Mouse (Mus musculus): Measurements from ENCODE around the gene Gins2.
A peak's percentile ranks its signal among the peaks of the same experiment; 100 is the strongest.

Gene Gins2

DNA sequence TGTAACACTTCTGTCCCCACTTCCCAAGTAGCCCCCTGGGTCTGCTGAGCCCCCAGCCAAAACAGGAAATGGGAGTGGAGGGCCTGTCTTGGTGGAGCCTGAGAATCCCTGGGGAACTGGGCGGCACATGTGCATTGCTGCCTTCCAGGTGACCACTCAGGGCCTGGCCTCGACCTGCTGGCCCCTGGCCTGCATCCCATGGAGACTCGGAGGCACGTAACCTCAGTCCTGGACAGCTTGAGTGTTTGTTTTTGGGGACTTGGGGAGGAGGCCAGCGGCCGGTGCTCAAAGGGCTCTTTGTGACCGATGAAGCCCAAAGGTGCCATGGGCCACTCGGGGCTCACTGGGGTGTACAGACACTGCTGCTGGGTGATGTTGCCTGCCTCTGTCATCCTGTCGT, 41.5 kb downstream of the Gins2 start:
- DNase-seq (ENCODE audit: low read depth), result no peak

DNA sequence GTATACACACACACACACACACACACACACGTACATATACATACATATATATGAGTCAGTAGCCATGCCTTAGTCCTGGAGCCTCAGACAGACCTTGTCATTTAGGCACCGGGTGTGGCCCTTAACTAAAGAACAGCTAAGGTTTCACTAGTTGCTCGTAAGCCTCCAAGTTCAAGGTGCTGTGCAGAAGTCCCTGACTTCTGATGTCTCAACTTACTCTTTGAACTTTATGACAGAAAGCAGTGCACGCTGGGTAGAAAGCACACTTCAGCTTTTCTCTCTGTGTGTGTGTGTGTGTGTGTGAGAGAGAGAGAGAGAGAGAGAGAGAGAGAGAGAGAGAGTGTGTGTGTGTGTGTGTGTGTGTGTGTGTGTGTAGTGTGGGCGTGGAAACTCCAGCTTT, 44.9 kb downstream of the Gins2 start:
- DNase-seq (ENCODE audit: low read depth), result peak; percentile 86

DNA sequence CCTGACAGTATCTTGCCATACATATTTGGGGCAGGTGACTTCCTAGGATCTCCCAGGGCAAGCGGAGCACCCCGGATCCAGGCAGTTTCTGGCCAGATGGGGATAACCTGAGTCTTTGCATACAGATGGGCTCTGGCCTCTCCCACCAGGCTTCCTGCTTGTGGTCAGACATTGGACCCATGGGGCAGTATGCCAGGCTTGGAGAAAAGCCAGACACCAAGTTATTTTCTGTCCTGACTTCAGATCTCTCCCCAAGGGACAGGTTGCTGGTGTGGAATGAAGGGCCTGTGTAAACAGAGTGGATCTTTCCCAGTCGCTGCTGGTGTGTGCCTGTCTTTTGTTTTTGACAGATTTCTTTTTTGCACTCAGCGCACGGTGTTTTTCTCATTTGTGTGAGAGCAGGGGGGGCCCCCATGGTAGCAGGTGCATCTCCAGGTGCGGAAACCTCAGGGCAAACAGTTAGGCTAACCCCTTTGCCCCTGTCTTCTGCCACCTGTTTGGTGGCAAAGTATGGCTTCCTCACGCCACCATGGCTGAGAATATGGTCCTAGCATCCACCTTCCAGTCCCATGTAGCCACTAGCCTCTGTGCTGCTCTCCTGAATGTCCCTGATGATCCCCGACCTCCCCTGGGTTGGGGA, 45.6 kb downstream of the Gins2 start:
- peak; percentile 53 for DNase-seq (ENCODE audit: low read depth)

DNA sequence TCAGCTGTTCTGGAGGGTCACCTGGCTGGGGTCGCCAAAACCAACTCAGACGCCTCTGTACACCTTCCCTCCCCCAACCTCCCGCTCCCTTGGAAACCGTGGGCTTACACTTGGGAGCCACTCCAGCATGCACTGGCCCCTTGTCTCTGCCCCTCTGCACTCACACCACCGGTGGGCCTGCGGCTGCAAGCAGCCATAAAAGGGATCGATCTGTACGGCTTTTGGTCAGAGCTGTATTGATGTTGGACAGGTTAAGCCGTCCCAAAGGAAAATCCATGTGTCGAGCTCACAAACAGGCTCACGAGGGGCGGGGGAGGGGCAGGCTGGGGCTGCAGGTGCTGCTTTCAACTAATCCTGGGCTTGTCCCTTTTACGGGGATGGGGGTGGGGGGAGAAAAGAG, 46.1 kb downstream of the Gins2 start:
- no peak for DNase-seq (ENCODE audit: low read depth)

DNA sequence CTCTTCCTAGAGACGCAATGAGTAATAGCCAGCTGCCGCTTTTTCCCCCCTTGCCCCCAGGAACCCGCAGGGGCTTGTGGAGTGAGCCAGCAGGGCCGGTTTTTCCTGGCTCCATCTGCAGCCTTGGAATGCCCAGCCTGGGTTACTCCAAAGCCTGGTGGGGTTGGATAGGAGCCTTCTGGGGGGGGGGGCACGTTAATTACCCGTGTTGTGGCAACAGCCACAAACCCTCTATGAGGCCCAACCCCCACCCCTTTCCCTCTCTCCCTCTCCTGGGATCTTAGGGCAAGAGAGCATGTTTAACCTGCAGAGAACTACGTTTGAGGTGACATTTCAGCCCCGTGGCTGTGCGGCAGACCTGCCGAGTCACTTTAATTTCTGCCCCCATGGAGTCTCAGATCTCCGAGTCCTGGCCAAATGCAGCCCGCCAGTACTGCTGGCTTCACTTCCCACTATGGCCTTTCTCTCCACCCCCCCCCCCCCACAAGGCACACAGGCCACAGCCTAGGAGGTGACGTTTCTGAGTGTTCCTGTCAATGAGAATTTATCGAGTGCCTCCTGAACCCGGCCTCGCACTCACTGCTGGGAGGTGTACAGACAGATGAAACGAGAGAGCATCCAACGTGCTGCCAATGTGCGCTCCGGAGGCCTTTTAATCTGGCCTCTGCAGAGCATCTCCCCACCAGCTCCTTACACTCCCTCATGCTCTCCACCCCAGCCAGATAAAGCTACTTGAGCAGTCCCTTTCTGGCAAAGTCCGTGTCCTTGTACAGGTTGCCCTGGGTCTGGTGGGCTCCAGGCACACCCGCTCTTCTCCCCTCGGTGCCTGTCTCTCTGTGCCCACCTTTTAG, 49.1 kb downstream of the Gins2 start:
- DNase-seq (ENCODE audit: low read depth), result peak; percentile 38

DNA sequence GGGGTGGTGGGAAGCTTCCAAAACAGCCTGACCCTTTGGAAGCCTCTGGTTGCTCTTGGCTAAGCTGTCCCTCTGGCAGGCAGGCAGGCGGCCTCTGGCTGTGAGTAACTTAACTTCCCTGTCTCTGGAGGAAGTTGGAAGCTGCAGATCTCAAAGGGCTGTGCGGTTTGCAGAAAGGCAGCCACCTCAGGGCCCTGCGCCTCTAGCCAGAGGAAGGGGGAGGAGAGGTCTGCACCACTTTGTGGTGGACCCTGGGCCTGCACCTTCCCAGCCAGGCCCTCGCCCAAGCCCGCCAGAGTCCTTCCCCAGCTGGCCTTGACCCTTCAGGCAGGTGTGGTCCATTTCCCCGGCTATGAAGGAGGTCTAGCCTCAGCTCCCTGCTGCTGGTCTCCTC, 49.7 kb downstream of the Gins2 start:
- peak; percentile 55 for DNase-seq (ENCODE audit: low read depth)

DNA sequence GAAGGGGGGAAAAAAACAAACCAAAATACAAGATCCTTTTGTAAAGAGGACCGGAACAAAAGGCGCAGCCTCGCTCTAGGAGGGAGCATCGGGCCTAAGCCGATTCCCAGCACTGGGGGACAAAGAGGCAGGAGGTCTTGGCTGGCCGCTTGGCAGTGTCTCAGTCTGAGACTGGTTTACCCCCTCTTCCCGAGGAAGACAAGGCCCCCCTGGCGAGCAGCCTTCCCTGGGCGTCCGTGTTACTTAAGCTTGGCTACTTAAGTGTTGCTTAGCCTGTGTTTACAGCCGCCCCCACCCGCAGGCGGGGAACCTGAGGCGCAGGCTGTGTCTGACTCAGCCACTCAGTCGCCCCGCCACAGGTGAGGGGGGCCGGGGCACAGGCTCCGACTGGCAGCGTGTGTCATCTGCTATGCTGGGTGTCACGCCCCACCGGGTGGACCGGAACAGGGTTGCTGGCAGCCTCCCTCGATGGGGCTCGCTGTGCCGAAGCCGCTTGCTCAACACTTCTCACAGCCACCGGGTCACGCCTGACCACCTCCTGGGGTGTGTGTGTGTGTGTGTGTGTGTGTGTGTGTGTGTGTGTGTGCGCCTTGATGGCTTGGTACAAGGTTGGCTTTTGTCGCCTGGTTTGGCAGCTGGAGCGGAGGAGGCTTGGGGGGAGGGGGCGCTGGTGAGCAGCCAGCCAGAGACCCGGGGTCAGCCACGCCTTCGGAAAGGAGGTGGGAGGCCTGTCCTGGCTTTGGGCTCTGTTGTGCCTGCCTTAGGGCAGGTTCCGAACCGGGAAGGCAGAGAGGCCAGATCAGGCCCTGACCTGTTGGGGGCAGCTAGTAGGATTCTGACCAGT, 50.5 kb downstream of the Gins2 start:
- DNase-seq (ENCODE audit: low read depth), result peak; percentile 91

DNA sequence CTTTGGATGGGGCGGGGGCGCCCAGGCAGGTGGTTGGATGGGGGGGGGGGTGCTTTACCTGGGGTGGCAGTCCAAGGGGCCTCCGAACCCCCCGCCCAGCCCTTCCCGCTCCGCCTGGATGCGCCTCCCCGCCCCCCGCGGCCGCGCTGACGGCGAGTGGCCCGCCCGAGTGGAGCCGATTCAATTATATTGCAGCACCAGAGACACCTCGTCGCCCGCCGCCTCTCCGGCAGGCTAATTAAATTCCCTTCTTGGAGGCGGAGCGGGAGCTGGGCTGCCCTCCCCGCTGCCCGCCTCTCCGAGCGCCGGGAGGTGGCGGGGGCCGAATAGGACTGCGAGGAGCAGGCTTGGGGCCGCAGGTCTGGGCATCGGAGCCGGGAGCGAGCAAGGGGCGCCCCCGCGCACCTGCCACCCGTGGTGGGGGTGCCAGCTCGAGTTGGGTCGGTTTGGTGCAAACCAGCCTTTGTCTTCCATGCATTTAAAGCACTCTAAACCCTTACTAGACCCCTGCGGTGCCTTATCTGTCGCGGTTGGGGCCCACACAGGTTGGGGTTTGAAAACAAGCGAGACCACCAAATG, 51.2 kb downstream of the Gins2 start:
- no peak for DNase-seq (ENCODE audit: low read depth)

DNA sequence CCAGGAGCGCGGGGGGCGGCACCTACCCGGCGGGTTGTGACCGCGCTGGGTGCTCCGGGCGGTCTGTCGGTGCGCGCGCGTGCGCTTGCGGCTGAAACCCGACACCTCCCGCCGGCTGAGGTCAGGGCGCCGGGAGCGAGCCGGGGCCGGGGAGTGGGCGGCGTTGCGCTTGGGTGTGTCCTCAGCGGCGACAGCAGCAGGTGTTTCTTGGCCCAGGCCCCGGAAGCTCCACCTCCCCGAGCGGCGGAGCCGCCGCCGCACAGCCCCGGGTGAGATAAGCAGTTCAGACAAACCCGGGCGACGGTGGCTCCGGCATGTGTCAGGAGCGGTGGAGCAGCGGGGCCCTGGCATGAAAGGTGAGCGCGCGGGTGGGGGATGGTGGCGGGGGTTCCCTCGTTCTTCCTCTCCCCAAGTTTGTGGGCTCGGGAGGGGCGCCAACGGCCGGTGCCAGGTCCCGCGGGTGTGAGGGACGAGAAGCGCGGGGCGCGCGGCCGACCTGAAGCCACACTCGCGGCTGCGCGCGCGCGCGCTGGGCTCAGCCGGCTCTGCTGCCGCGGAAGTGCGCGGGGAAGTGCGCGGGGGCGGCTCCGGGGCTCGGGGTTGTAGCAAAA, 51.8 kb downstream of the Gins2 start:
- DNase-seq (ENCODE audit: low read depth), result peak; percentile 86

DNA sequence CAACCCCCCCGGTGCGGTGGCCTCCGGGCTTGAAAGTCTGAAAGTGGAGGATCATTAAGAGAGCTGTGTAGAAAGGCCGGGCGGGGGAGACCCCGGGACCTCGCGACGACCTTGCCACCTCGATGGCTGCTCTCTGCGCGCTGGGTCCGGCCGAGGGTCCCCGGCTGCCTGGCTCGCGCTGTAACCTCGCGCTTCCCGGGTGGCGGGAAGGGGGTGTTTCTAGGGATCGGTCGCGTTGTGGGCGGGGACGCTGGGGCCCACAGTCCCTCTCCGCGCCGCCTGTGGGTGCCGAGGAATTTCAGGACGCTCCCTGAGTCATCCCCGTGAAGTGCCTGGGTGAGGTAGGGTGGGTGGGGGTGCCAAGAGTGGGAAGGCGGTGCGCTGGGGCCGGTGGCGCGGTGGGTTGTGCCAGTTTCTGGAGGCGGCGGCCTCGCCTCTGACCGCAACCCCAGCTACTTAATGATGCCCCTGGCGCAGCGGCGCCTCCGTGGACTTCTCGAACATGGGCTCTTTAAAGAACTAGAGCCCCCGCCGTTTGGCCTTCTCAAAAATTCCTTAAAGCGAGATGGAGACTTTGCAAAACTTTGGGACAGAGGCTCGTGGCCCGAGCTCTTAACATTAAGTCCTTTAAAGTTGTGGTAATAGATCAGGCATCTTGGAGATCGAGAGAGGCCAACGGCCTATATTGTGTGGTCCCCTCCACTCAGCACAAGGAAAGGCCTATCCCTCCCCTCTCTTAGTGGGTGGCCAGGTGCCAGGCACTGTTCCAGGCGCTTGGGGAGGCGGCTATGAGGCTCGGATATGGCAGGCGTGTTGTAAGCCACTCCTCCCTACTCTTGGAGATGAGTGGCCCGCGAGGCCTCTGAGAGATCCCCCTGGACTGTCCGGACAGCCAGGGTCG, 52.5 kb downstream of the Gins2 start:
- DNase-seq (ENCODE audit: low read depth), result no peak

DNA sequence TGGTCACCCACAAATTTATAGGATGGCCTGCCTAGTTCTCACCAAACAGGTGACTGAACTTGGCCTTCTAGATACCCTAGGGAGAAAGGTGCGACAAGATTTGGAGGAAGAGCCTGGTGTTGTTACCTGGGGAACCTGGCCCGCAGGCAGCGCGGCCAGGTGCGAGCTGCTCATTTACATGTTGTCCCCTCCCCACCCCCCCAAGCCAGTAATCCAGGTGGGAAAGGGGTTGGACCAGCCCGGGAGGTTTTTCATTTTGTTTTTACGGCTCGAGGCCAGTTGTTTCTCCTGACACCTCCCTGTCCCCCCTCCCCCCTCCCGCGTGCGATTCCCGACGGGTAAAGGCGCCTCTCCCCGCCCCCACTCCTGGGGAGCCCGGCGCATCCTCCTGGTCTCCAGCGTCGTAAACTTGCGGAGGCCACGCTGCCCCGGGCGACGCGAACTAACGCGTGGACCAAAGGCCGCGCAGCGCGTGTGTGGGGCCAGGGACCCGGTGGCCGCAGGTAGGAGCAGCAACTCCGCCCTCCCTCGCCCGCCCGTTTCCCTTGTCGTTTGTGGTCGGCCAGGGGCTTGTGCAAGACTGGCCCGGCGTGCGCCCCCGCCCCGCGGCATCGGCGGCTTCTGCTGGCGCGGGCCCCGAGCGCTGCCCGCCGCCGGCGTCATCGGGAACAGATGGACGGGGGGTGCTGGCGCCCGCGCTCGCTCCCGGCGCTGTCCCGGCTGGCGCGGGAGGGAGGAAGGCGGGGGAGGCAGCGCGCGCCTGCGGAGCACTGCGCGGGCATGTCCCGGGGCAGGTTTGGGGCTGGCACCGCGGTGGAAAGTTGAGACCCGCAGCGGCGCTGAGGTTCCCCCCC, 53.4 kb downstream of the Gins2 start:
- peak; percentile 54 for DNase-seq (ENCODE audit: low read depth)

DNA sequence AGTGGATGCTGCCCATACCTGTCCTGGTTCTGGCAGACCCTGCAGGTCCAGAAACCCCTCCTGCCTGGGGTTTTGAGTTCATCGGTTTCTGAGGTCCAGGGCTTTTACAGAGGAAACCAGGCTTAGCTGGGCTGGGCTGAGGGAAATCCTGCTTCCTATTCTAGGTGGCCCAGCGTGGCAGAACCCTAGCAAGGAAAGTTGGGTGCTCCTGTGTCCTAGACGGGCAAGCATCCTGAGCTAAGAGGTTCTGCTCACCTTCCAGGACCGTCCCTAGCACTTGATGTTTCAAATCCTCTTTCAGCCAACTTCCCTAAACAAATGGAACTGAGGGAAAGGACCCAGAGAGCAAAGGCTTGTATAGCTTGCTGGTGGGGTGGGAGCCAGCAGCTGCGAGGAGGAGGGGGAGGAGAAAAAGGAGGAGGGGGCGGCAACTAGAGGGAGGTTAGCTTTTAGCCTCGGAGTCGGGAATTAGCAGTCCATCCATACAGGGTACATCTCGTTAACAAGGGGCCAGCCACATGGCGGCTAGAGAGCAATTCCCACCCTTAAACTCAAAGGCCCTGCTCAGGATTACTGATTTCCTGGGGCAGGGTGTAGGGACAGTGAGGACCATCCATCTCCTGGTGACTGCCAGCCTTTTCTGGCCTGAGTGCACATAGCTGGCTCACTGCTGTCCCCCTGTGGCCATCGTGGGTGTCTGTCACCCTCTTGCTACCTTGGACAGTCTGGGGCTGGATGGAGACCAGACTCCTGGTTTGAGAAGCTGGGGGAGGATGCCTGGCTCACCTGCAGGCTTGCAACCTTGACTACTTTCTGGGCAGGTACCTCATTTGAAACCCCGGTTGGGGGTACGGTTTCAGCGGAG, 54.4 kb downstream of the Gins2 start:
- DNase-seq (ENCODE audit: low read depth), result peak; percentile 81

DNA sequence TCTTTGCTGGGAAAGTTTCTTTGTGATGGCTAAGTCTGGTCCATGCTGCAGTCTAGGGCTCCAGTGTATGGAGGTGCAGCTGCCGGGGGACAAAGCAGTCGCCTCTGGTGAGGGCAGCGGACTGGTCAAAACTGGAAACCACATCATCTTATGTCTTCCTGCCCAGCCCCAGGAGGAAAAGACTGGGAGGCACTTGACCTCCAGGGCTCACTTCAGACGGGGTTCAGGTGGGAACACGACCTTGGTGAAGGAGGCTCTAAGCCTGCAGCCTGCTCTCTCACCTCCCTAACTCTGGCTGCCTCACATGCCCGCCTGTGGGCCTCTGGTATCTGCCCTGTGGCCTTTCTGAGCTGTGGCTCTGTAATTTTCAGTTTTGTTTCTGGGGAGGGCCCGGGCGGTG, 55.0 kb downstream of the Gins2 start:
- no peak for DNase-seq (ENCODE audit: low read depth)

DNA sequence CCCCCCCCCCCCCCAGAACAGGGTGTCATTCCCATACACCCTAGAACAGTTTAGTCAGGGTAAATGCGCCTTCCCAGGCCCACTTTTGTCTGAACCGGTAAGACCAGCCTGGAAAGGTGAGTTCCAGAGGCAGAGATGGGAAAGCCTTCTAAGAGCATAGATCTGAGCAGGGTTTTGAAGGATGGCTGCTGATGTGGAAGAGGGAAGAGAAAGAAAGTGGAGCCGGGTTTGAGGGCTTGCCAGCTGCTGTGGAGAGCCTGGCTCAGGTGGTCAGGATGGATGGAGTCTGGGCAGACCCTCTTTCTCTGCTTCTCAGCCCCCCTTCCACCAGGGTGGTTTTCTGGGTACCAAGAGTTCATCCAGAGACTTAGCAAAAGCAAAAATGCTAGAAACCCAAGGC, 55.7 kb downstream of the Gins2 start:
- no peak for DNase-seq (ENCODE audit: low read depth)

DNA sequence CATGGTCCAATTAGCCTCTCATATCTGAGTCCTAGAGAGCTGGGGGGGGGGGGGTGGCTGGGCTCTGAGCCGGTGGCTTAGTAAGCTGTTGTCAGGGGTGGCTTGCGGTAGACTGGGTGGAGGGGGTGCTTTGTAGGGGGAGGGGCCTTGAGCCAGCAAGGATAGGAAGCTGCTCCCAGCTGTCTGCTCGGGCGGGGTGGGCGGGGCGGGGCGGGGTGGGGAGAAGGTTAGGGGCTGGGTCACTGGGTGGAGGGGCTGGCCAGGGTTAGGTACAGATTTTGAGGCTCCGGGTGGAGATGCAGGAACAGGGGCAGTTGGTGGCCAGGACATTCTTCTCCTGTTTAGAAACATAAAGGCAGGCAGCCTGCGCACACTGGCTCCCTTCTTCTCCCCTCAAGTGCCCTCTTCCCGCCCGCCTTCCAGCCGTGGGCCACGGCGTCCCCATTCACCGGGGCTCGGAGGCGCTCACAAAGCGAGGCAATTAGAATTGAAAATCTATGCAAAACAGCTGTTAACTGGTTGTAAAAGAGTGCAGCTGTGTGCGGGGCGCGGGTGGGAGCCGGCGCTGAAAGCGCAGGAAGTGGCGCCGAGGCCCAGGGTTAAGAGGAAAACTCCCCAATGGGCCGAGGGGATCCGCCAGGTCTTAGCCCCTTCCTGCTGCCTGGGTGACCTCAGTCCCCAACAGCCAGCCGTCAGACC, 56.4 kb downstream of the Gins2 start:
- DNase-seq (ENCODE audit: low read depth), result peak; percentile 45

DNA sequence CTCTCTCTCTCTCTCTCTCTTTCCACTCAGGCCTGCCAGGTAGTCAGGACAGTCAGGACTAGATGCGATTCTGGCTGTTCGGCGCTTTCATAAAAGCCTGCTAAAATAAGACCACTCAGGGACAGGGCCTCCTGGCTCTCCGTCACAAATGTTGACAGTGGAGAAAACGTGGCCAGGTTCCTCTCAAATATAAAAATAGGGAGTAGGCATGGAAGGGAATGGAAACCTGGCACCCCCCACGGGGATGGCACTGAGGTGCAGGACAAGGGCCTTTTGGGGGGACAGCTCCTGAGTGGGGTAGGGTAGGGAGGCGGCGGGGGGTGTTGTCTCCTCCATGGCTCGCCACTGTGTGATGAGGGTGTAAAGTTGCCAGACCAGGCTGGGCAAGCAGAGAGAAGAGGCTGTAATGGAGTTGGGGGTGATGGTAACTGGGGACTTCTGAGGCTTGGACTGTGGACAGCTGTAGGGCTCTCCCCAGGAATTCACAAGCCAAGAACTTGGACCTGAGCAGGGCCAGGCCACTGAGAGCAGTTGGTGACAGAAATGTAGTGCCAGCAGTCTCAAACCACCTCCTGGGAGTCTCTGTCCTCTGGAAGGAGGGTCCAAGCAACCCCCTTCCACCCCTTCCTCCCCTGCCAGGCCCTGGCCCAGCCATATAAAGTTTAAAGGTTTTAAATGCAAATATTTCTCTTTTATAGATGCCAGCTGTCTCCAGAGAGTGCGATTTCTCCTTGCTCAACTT, 57.2 kb downstream of the Gins2 start:
- no peak for DNase-seq (ENCODE audit: low read depth)

DNA sequence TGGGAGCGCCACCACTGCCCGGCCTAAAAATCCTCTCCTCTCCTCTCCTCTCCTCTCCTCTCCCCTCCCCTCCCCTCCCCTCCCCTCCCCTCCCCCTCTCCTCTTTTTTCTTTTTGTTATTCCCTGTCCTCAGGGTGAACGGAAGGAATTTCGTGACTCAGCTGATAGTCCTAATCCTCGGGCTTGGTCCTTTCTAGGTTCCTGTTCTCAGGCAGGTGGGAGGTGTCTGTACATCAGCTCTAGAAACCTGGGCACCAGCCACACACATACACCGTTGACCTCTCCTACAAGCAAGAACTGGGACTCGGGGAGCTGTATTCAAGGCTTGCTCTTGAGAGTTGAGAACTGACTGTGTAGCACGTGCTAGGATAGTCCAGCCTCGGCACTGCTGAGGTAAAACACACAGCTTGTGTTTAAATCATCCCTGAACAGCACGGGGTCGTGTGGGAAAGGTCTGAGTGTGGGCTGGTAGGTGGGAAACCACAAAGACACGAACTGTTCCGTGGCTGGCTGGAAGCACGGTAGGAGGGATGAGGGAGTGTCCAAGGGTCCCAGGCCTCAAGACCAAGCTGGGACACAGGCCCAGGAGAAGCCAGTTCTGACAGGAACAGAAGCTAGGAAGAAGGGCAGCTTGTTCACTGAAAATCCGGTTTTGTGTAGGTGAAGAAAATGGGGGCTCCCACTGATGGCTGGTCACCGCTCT, 58.0 kb downstream of the Gins2 start:
- no peak for DNase-seq (ENCODE audit: low read depth)
